Mouse (Mus musculus) bone marrow macrophage, adult 2 months (primary cell): ENCODE results near the gene Adgrl2.

Experiments
- CTCF ChIP-seq: IDR thresholded peaks from 2 replicates; pipeline ENCODE4 v1.5.1; 2012; ENCODE audit warnings: low read depth, mild to moderate bottlenecking, low read length, moderate library complexity
- POLR2A ChIP-seq: IDR thresholded peaks from 2 replicates; pipeline ENCODE4 v1.6.1; 2012; ENCODE audit warnings: mild to moderate bottlenecking, low read depth, low read length, borderline replicate concordance

DNA sequence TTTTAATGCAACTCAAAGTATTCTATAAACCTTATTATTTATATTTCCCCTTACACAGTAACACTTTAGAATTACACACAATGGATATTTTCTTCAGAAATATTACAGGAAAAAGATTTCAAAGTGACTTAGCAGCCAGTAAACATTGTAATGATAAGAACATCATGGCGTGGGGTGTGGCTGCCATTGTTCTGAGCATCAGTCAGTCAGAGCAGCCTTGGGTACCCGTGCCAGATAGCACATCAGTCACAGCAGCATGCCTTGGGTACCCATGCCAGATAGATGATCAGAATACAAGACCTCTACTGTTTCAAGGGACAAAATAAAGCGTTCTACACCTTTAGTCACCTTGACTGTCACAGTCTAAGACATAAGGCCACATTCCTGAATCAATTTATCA lies 82.5 kb downstream of the Adgrl2 start:
- TF ChIP-seq CTCF (no peak), POLR2A (no peak)
